Mouse (Mus musculus) cerebellum, adult 2 months (tissue): ENCODE data around the gene Ndn.

Experiments used
- CTCF ChIP-seq: fragments of 200-500 bp; IDR thresholded peaks from 2 replicates; pipeline ENCODE4 v1.5.1; 2011; ENCODE audit warnings: low read depth, mild to moderate bottlenecking, control low read depth, low read length, moderate library complexity, borderline replicate concordance; ENCODE audit not compliant: insufficient read depth
- POLR2A ChIP-seq: fragments of 200-500 bp; IDR thresholded peaks from 2 replicates; pipeline ENCODE4 v1.6.1; 2011; ENCODE audit warnings: low read length, control low read depth, borderline replicate concordance; ENCODE audit not compliant: insufficient read depth

- TF ChIP-seq CTCF (no peak), POLR2A (no peak)
Observed at GRCm38 (mm10) chr7:62348804-62349190, 2.4 kb downstream of the Ndn start.
